Mouse (Mus musculus) ES-E14 (cell line): ENCODE data around the gene Slc30a6. TPM values are rescaled to one million over a fixed set of nuclear protein-coding genes. Genes with fewer than 3 reads are reported as not detected.

Experiments used
- DNase-seq: peaks from one replicate; pipeline ENCODE4 v3.0.0-alpha.2; 2013; ENCODE audit warnings: low read depth, low spot score
- H3K27ac ChIP-seq: 2 replicates; pipeline ENCODE4 v1.5.1; 2012; ENCODE audit warnings: low read depth, mild to moderate bottlenecking, low read length, moderate library complexity, mixed read lengths; ENCODE audit not compliant: poor library complexity, insufficient read depth, severe bottlenecking
- H3K36me3 ChIP-seq: 2 replicates; pipeline ENCODE4 v1.6.1; 2012; ENCODE audit warnings: mild to moderate bottlenecking, low read length, moderate library complexity, mixed read lengths; ENCODE audit not compliant: control insufficient read depth, poor library complexity, insufficient read depth, severe bottlenecking
- H3K4me1 ChIP-seq, 2 experiments: fragments of 150-350 bp in 1 of 2; sonication (generic) in 1 of 2; 2 replicates each; pipeline ENCODE4 v1.6.1; 2012; ENCODE audit warnings: low read length in 2 of 2, mild to moderate bottlenecking in 1 of 2, mixed read lengths in 1 of 2; ENCODE audit not compliant: control insufficient read depth in 2 of 2, insufficient read depth in 2 of 2, poor library complexity in 1 of 2
- H3K4me3 ChIP-seq, 2 experiments: fragments of 150-350 bp in 1 of 2; sonication (generic) in 1 of 2; 2 replicates each; pipeline ENCODE4 v1.5.1; 2012; ENCODE audit warnings: low read length in 2 of 2, low read depth in 1 of 2, mild to moderate bottlenecking in 1 of 2, mixed read lengths in 1 of 2; ENCODE audit not compliant: insufficient read depth in 1 of 2, poor library complexity in 1 of 2, severe bottlenecking in 1 of 2
- H3K9ac ChIP-seq: 2 replicates; pipeline ENCODE4 v1.6.1; 2012; ENCODE audit warnings: low read depth, mild to moderate bottlenecking, low read length, mixed read lengths; ENCODE audit not compliant: poor library complexity, insufficient read depth, severe bottlenecking
- H3K9me3 ChIP-seq: fragments of 150-350 bp; sonication (generic); 2 replicates; pipeline ENCODE4 v1.6.1; 2012; ENCODE audit warnings: low read depth, mild to moderate bottlenecking, low read length; ENCODE audit not compliant: control insufficient read depth, insufficient read depth
- CHD2 ChIP-seq: IDR thresholded peaks from 2 replicates; pipeline ENCODE4 v1.6.1; 2014; ENCODE audit warnings: mild to moderate bottlenecking, low read depth, low read length, inconsistent platforms
- HCFC1 ChIP-seq: IDR thresholded peaks from 2 replicates; pipeline ENCODE4 v1.6.1; 2012; ENCODE audit warnings: low read length, inconsistent platforms, borderline replicate concordance; ENCODE audit not compliant: insufficient read depth
- MAFK ChIP-seq: IDR thresholded peaks from 2 replicates; pipeline ENCODE4 v1.6.1; 2014; ENCODE audit warnings: mild to moderate bottlenecking, low read depth, low read length, inconsistent platforms; ENCODE audit not compliant: insufficient read depth
- ZC3H11A ChIP-seq: IDR thresholded peaks from 2 replicates; pipeline ENCODE4 v1.6.1; 2012; ENCODE audit warnings: low read depth, mild to moderate bottlenecking, inconsistent platforms, low read length, borderline replicate concordance
- ZNF384 ChIP-seq: IDR thresholded peaks from 2 replicates; pipeline ENCODE4 v1.6.1; 2012; ENCODE audit warnings: low read depth, low read length, inconsistent platforms
- in situ Hi-C, 2 experiments: fragments of 600-800 bp; cut with MboI; formaldehyde crosslinking; loops; one replicate each; pipeline ENCODE4 v1.15.1; 2025; ENCODE audit warnings: low sequenced_read_pairs in 2 of 2, inconsistent platforms in 1 of 2; ENCODE audit not compliant: unreplicated experiment in 2 of 2
- total RNA-seq: library from RNA; depleted of rRNA; stranded (reverse); fragments of 300-350 nt; gene quantifications from 2 replicates; pipeline ENCODE4 v1.2.3, GENCODE M21; 2012

Gene Slc30a6
- total RNA-seq, 1 experiment: 29.9 TPM

DNA sequence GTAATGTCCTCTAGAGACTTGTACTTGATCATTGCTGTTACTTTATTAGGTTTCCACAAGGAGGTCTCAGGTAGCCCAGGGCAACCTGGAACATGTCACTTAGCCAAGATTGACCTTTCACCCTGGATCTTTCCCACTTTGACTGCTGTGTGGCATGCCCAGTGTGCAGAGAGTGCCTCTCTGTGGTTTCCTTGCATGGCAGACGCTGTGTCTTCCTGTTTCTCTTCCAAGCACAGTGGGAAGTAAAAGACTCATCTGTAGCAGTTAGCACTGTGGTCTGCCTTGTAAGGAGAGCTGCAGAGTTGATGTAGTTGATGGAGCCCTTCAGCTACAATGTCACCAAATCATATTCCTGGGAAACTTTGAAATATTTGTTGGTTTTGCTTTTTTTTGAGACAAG, 19.3 kb downstream of the Slc30a6 start:
- in situ Hi-C loops: no loop called here
- Histone ChIP-seq H3K4me3 (no peak overlapping the region), H3K9me3 (no peaks in the 10 kb centered on the region), H3K4me1 (peaks cover 2 to 9% of the 10 kb centered on the region in 2 experiments; a peak in 2 of 4 replicates), H3K27ac (no peak overlapping the region), H3K9ac (no peak overlapping the region), H3K36me3 (peaks cover 12% of the 10 kb centered on the region)
- TF ChIP-seq HCFC1 (no peak), ZNF384 (no peak), ZC3H11A (no peak), CHD2 (no peak), MAFK (no peak)
- no peak for DNase-seq

DNA sequence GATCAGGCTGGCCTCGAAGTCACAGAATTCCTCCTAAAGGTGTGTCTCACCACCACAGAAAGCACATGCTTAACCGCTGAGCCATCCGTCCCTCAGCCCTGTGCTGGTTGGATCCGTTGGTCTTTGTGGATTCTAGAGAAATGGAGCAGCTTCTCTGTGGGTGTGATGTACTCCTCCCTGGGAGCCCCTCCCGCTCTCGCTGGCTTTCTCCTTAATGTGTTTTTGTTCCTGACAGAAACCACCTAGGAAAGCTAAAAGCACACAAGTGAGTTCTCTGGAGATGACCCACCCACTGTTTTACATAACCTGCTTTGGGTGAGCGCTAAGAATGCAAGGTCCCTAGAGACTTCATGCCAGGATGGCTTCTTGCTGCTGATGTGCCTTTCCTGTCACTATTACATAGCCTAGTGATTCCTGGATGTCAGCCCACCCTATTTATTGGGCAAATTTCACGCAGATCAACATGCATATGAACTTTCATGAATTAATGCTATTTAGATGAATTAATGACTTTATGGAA, 21.5 kb downstream of the Slc30a6 start:
- Histone ChIP-seq H3K36me3 (peaks cover 11% of the 10 kb centered on the region), H3K9ac (no peak overlapping the region), H3K4me1 (peaks cover 2 to 9% of the 10 kb centered on the region in 2 experiments; a peak in 2 of 4 replicates), H3K9me3 (no peaks in the 10 kb centered on the region), H3K4me3 (no peak overlapping the region), H3K27ac (peak overlapping the region; percentile 72)
- in situ Hi-C loops: no loop called here
- TF ChIP-seq MAFK: no peak
- no peak for TF ChIP-seq ZC3H11A
- TF ChIP-seq HCFC1: no peak
- TF ChIP-seq ZNF384: no peak
- TF ChIP-seq CHD2: no peak
- peak; percentile 41 for DNase-seq

GRCm38 (mm10) chr17:74418171-74418570, 22.8 kb downstream of the Slc30a6 start:
- TF ChIP-seq ZC3H11A (no peak), HCFC1 (no peak), CHD2 (no peak), MAFK (no peak), ZNF384 (no peak)
- peaks cover 12% of the 10 kb centered on the region for H3K36me3 ChIP-seq

DNA sequence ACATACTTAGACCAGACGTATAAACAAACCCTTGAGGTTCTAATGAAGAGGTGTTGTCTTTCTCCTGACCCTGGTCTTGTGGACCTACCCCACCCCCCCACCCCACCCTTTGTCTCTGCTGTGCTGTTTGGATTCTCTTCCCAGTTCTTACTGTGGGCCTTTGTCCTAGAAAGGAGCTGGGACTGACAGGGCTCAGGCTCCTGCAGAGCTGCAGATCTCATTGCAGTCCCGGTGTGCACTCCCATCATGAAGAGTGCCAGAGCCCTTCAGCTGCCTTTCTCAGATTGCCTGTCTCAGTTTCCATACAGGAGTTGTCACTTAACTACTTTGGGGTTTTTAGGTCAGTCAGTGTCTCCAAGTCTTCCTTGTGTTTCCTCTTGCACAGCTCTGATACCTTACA, 25.2 kb downstream of the Slc30a6 start:
- in situ Hi-C loops: no loop called here
- no peak overlapping the region for H3K9ac ChIP-seq
- no peaks in the 10 kb centered on the region for H3K9me3 ChIP-seq
- H3K4me3 ChIP-seq: no peak overlapping the region
- no peak for DNase-seq
- peaks cover 16% of the 10 kb centered on the region for H3K36me3 ChIP-seq
- H3K4me1 ChIP-seq: peaks cover 2 to 3% of the 10 kb centered on the region in 2 experiments; a peak in 2 of 4 replicates
- H3K27ac ChIP-seq: no peak overlapping the region; the same call in 1 of the 2 replicates
- TF ChIP-seq ZNF384 (no peak), ZC3H11A (no peak), MAFK (no peak), CHD2 (no peak), HCFC1 (no peak)

More at GRCm38 (mm10) chr17:74418171-74418570, 22.8 kb downstream of the Slc30a6 start:
- H3K4me3 ChIP-seq: no peak overlapping the region
- no peak for DNase-seq
- H3K4me1 ChIP-seq: peaks cover 2 to 7% of the 10 kb centered on the region in 2 experiments; a peak in 2 of 4 replicates
- no peak overlapping the region for H3K9ac ChIP-seq
- peak overlapping the region; percentile 25 for H3K27ac ChIP-seq
- in situ Hi-C loops: no loop called here
- H3K9me3 ChIP-seq: no peaks in the 10 kb centered on the region
